Mouse (Mus musculus): ENCODE measurements at regions not wholly inside any gene's neighbourhood (a gene's known extent, or its start where the extent isn't known, plus 50 kb on each side); places are given as distances from the start of the nearest gene placed in this dataset.
A peak's percentile ranks its signal among the peaks of the same experiment; 100 is the strongest.

GRCm38 (mm10) chr4:56179566-56179965, 560.3 kb upstream of the Gm26657 start:
- H3K4me3 ChIP-seq, result no peak overlapping the region
- H3K4me1 ChIP-seq (replicated peaks), result no peaks in the 10 kb centered on the region
- 0 out of 2 replicates have a peak overlapping the region, but pooled peaks have one; percentile 18 for H3K27ac ChIP-seq
- no peaks in the 10 kb centered on the region for H3K9me3 ChIP-seq
- H3K9ac ChIP-seq, result no peak overlapping the region
- no peak overlapping the region for H3K4me2 ChIP-seq
- H3K36me3 ChIP-seq, result no peaks in the 10 kb centered on the region
- H3K27me3 ChIP-seq, result no peaks in the 10 kb centered on the region
- WGBS, result 68% methylated on average over 5 of the region's 5 CpGs
- ATAC-seq (ENCODE audit: low FRiP score), result no peak

- H3K4me2 ChIP-seq, result no peak overlapping the region
- H3K36me3 ChIP-seq, result no peaks in the 10 kb centered on the region
- H3K4me1 ChIP-seq (replicated peaks), result no peaks in the 10 kb centered on the region
- WGBS, result 40% methylated on average over 9 of the region's 9 CpGs
- no peak overlapping the region for H3K9ac ChIP-seq
- no peak overlapping the region for H3K4me3 ChIP-seq
- H3K27ac ChIP-seq, result 0 out of 2 replicates have a peak overlapping the region, but pooled peaks have one; percentile 18
- no peaks in the 10 kb centered on the region for H3K9me3 ChIP-seq
- ATAC-seq (ENCODE audit: low FRiP score), result no peak
- no peaks in the 10 kb centered on the region for H3K27me3 ChIP-seq
Observed at GRCm38 (mm10) chr4:56178844-56179481, 560.9 kb upstream of the Gm26657 start.

GRCm38 (mm10) chr4:56161257-56161594, 578.6 kb upstream of the Gm26657 start:
- H3K4me3 ChIP-seq, result no peak overlapping the region
- no peak; the same call in 1 of the 2 replicates for ATAC-seq (ENCODE audit: low FRiP score)
- H3K27ac ChIP-seq, result 0 out of 2 replicates have a peak overlapping the region, but pooled peaks have one; percentile 49
- H3K27me3 ChIP-seq, result no peaks in the 10 kb centered on the region
- H3K36me3 ChIP-seq, result no peaks in the 10 kb centered on the region
- no peak overlapping the region for H3K9ac ChIP-seq
- peaks cover 11% of the 10 kb centered on the region for H3K4me1 ChIP-seq (replicated peaks)
- H3K9me3 ChIP-seq, result no peaks in the 10 kb centered on the region
- WGBS, result 39% methylated on average over 3 of the region's 3 CpGs
- H3K4me2 ChIP-seq, result no peak overlapping the region

GRCm38 (mm10) chr4:56160551-56161256, 579.2 kb upstream of the Gm26657 start:
- 59% methylated on average over 13 of the region's 13 CpGs for WGBS
- ATAC-seq (ENCODE audit: low FRiP score), result peak; percentile 69

GRCm38 (mm10) chr4:56157521-56158065, 582.3 kb upstream of the Gm26657 start:
- H3K4me3 ChIP-seq, result no peak overlapping the region
- H3K9me3 ChIP-seq, result no peaks in the 10 kb centered on the region
- no peaks in the 10 kb centered on the region for H3K27me3 ChIP-seq
- no peak overlapping the region for H3K4me2 ChIP-seq
- ATAC-seq (ENCODE audit: low FRiP score), result no peak
- no peaks in the 10 kb centered on the region for H3K36me3 ChIP-seq
- peaks cover 11% of the 10 kb centered on the region for H3K4me1 ChIP-seq (replicated peaks)
- WGBS, result 90% methylated on average over 3 of the region's 3 CpGs
- H3K9ac ChIP-seq, result no peak overlapping the region
- H3K27ac ChIP-seq, result no peak overlapping the region

More at GRCm38 (mm10) chr4:56160551-56161256, 579.2 kb upstream of the Gm26657 start:
- no peak overlapping the region for H3K4me3 ChIP-seq
- H3K9me3 ChIP-seq, result no peaks in the 10 kb centered on the region
- peak overlapping the region; percentile 49 for H3K27ac ChIP-seq
- H3K27me3 ChIP-seq, result no peaks in the 10 kb centered on the region
- H3K9ac ChIP-seq, result no peak overlapping the region
- no peaks in the 10 kb centered on the region for H3K36me3 ChIP-seq
- H3K4me2 ChIP-seq, result no peak overlapping the region
- H3K4me1 ChIP-seq (replicated peaks), result peaks cover 11% of the 10 kb centered on the region

- Histone ChIP-seq H3K27ac (no peak overlapping the region), H3K9ac (no peak overlapping the region), H3K36me3 (no peaks in the 10 kb centered on the region), H3K4me3 (no peak overlapping the region), H3K4me2 (no peak overlapping the region), H3K27me3 (no peaks in the 10 kb centered on the region), H3K4me1 (replicated peaks) (no peaks in the 10 kb centered on the region), H3K9me3 (no peaks in the 10 kb centered on the region)
- ATAC-seq (ENCODE audit: low FRiP score), result no peak
- WGBS, result 100% methylated on average over 1 of the region's 1 CpGs
Observed at GRCm38 (mm10) chr4:56150716-56151115, 589.2 kb upstream of the Gm26657 start.

- 88% methylated on average over 2 of the region's 2 CpGs for WGBS
- Histone ChIP-seq H3K9me3 (no peaks in the 10 kb centered on the region), H3K27ac (no peak overlapping the region), H3K4me3 (no peak overlapping the region), H3K27me3 (no peaks in the 10 kb centered on the region), H3K4me1 (replicated peaks) (peaks cover 3% of the 10 kb centered on the region; the same call in 1 of the 2 replicates), H3K36me3 (no peaks in the 10 kb centered on the region), H3K9ac (no peak overlapping the region), H3K4me2 (no peak overlapping the region)
- ATAC-seq (ENCODE audit: low FRiP score), result no peak
Observed at GRCm38 (mm10) chr4:56143827-56144226, 596.0 kb upstream of the Gm26657 start.

GRCm38 (mm10) chr4:56136837-56137236, 603.0 kb upstream of the Gm26657 start:
- WGBS, result 87% methylated on average over 3 of the region's 3 CpGs
- no peaks in the 10 kb centered on the region for H3K4me1 ChIP-seq (replicated peaks)
- ATAC-seq (ENCODE audit: low FRiP score), result no peak
- H3K27me3 ChIP-seq, result no peaks in the 10 kb centered on the region
- no peak overlapping the region for H3K4me3 ChIP-seq
- no peaks in the 10 kb centered on the region for H3K36me3 ChIP-seq
- no peak overlapping the region for H3K9ac ChIP-seq
- H3K9me3 ChIP-seq, result no peaks in the 10 kb centered on the region
- H3K27ac ChIP-seq, result no peak overlapping the region
- no peak overlapping the region for H3K4me2 ChIP-seq

GRCm38 (mm10) chr4:56134350-56134749, 602.1 kb upstream of the Klf4 start:
- Histone ChIP-seq H3K4me1 (replicated peaks) (no peaks in the 10 kb centered on the region), H3K36me3 (no peaks in the 10 kb centered on the region), H3K9me3 (no peaks in the 10 kb centered on the region), H3K27ac (no peak overlapping the region), H3K4me3 (no peak overlapping the region), H3K9ac (no peak overlapping the region), H3K27me3 (no peaks in the 10 kb centered on the region), H3K4me2 (no peak overlapping the region)
- 90% methylated on average over 5 of the region's 5 CpGs for WGBS
- ATAC-seq (ENCODE audit: low FRiP score), result no peak

GRCm38 (mm10) chr4:56127730-56128482, 595.6 kb upstream of the Klf4 start:
- no peak overlapping the region for H3K4me2 ChIP-seq
- H3K27ac ChIP-seq, result no peak overlapping the region
- H3K4me1 ChIP-seq (replicated peaks), result 0 out of 2 replicates have a peak, but pooled peaks cover 5% of the 10 kb centered on the region
- no peak overlapping the region for H3K9ac ChIP-seq
- no peaks in the 10 kb centered on the region for H3K36me3 ChIP-seq
- 47% methylated on average over 8 of the region's 8 CpGs for WGBS
- H3K9me3 ChIP-seq, result no peaks in the 10 kb centered on the region
- H3K27me3 ChIP-seq, result no peaks in the 10 kb centered on the region
- ATAC-seq (ENCODE audit: low FRiP score), result no peak
- H3K4me3 ChIP-seq, result no peak overlapping the region

- H3K27ac ChIP-seq, result no peak overlapping the region
- no peaks in the 10 kb centered on the region for H3K9me3 ChIP-seq
- ATAC-seq (ENCODE audit: low FRiP score), result no peak
- H3K9ac ChIP-seq, result no peak overlapping the region
- no peak overlapping the region for H3K4me3 ChIP-seq
- H3K27me3 ChIP-seq, result no peaks in the 10 kb centered on the region
- no peak overlapping the region for H3K4me2 ChIP-seq
- H3K4me1 ChIP-seq (replicated peaks), result 0 out of 2 replicates have a peak, but pooled peaks cover 5% of the 10 kb centered on the region
- no peaks in the 10 kb centered on the region for H3K36me3 ChIP-seq
Observed at GRCm38 (mm10) chr4:56124515-56124914, 592.2 kb upstream of the Klf4 start.

- Histone ChIP-seq H3K36me3 (no peaks in the 10 kb centered on the region), H3K27me3 (no peaks in the 10 kb centered on the region), H3K4me3 (no peak overlapping the region), H3K27ac (no peak overlapping the region), H3K4me1 (replicated peaks) (no peaks in the 10 kb centered on the region), H3K4me2 (no peak overlapping the region), H3K9ac (no peak overlapping the region), H3K9me3 (no peaks in the 10 kb centered on the region)
- WGBS, result 93% methylated on average over 5 of the region's 5 CpGs
- ATAC-seq (ENCODE audit: low FRiP score), result no peak
Observed at GRCm38 (mm10) chr4:56122198-56122597, 589.9 kb upstream of the Klf4 start.

Data from hindbrain, embryonic 13.5 days (tissue).